Mouse (Mus musculus) spleen, postnatal 14 days (tissue): ENCODE data around the gene Ttc23l.
"Not testable (repeated sequence)": the region's sequence is repeated elsewhere in the genome, so short reads cannot be mapped to it uniquely, and the experiment has no call there.

Experiments
- DNase-seq, 2 experiments: peaks; one replicate each; pipeline ENCODE4 v3.0.0; 2021 to 2022; ENCODE audit warnings: low spot score in 2 of 2

Gene Ttc23l

GRCm38 (mm10) chr15:10515166-10515565 is 43.3 kb downstream of the Ttc23l start:
- no peak for DNase-seq

GRCm38 (mm10) chr15:10506099-10506498 is 52.4 kb downstream of the Ttc23l start:
- DNase-seq, result no peak

- no peak for DNase-seq
Observed at GRCm38 (mm10) chr15:10500838-10501719, 57.4 kb downstream of the Ttc23l start.

GRCm38 (mm10) chr15:10500035-10500434 is 58.4 kb downstream of the Ttc23l start:
- no peak for DNase-seq

GRCm38 (mm10) chr15:10499593-10499992 is 58.9 kb downstream of the Ttc23l start:
- no peak for DNase-seq

DNA sequence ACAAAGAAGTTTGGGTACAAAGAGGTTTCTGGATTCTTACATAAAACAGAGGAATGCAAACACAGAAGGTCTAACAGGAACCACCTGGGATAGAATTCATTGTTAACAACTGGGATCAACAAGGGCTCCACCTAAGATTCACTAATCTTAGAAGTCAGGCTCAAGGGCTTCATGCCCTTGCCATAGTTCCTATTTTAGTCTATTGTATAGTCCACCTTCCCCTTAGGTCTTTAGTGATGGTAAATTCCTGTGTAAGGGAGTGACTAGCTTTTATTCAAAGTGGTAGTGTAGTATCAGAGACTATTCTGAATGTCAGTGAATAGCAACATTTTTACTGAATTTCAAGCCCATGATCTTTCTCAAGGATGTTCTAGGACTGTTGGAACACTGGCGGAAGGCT is 61.8 kb downstream of the Ttc23l start:
- not testable (repeated sequence) for DNase-seq

DNA sequence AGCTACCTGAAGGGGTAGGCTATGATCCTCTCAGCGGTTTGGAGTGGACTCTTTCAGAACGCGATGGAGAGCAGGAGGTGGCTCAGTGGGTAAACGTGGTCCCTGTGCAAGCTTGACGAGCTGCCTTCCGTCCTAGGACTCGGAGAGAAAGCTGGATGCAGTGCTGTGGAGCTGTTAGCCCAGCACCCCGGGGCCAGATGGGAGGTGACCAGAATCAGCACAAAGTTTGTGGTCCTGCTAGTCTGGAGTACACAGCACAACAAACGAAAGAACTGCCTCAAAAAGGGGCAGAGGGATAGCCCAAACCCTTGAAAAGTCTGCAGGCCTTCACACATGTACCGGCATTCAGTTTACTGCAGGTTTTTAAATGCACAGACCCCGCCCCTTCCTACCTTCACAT is 62.5 kb downstream of the Ttc23l start:
- no peak for DNase-seq

DNA sequence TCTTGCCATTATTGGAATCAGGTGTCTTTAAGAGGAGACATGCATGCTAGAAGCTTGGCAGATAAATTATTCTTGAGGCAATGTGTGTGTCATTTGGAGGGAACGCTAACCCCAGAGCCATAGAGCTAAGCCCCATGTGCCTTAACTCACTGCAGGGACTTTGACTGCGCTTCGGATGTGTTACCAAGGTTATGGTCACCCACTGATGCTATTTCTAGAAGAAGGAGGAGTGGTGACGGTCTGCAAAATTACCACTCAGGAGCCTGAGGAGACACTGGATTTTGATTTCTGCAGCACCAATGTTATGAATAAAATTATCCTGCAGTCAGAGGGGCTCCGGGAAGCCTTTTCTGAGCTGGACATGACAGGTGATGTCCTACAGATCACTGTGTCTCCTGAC is 68.4 kb downstream of the Ttc23l start:
- no peak for DNase-seq

DNA sequence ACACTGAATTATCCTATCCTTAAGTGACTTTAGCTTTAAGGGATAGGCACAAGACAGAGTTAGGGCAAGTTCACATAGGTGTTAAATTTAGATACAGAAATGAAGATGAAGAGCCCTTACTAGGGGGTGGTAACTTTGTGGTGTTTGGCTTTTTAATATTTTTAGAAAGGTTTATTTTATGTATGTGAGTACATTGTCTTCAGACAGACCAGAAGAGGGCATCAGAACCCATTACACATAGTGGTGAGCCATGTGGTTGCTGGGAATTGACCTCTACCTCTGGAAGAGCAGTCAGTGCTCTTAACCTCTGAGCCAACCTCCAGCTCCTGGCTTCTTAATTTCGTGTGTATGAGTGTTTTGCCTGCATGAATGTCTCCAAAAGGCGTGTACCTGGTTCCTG is 71.2 kb downstream of the Ttc23l start:
- DNase-seq, result no peak

- DNase-seq, result no peak
Observed at GRCm38 (mm10) chr15:10486365-10486839, 72.1 kb downstream of the Ttc23l start.

- DNase-seq, result peak; percentile 86 to 91
Observed at GRCm38 (mm10) chr15:10485484-10486364, 72.7 kb downstream of the Ttc23l start, which contains the start of the genes Brix1 and Rad1. Brix1 (minus strand) TSS chr15:10485947. Rad1 (plus strand) TSS chr15:10486018.

GRCm38 (mm10) chr15:10470941-10471340 is 87.5 kb downstream of the Ttc23l start:
- no peak for DNase-seq

GRCm38 (mm10) chr15:10470151-10470831 is 88.2 kb downstream of the Ttc23l start, which contains the start of gene Dnajc21:
Dnajc21 (minus strand) TSS chr15:10470516.
- DNase-seq, result peak; percentile 69 to 72

DNA sequence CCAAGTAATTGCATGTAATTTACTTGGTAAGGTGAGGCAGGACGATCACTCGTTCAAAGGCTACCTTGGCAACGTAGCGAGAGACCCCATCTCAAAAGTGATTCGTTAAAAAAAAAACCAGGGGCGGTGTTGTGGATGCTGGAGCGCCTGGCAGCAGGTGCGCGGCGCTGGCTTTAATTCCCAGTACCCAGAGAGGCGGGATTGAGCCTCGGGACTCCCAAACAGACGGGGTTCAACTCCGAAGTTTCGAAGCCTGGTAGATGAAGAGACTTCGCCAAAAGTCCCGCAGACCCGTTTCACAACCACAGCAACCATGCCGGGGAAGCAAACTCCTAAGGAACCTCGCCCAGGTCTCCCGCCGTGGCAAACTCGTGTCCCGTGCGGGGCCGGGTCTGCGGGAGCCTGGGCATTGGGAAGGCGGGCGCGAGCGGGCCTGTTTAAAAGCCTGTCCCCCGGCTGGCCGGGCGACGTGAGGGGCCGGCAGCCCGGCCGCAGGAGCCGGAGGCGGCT is 88.8 kb downstream of the Ttc23l start:
- DNase-seq, result peak; percentile 8 to 18

DNA sequence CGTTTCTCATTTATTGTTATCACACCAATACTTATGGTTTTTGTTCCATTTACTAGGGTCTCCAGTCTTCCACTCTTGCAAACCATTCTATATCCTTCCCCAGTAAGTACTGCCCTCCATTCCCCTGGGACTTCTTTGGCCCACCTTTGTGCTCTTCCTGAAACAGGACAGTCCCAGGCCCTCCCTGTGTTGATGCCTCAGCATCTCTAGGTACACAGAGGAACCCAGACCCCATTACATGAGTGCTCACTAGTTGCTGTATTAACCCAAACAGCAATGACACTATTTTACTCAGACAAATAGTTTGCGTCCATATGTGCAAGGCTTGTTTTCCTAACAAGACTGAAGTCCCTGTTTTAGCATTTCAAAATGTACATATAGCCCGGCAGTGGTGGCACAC is 89.7 kb downstream of the Ttc23l start:
- no peak for DNase-seq

- no peak for DNase-seq
Observed at GRCm38 (mm10) chr15:10464678-10465077, 93.8 kb downstream of the Ttc23l start.

- DNase-seq, result no peak
Observed at GRCm38 (mm10) chr15:10463555-10463954, 94.9 kb downstream of the Ttc23l start.

GRCm38 (mm10) chr15:10460986-10461385 is 97.5 kb downstream of the Ttc23l start:
- no peak for DNase-seq
